Mouse (Mus musculus) adrenal gland, postnatal 4 days (tissue): ENCODE measurements around the gene Ccdc63. TPM values are rescaled to one million over a fixed set of nuclear protein-coding genes. Genes with fewer than 3 reads are reported as not detected.
A peak's percentile ranks its signal among the peaks of the same experiment; 100 is the strongest.
"Not testable (repeated sequence)": the region's sequence is repeated elsewhere in the genome, so short reads cannot be mapped to it uniquely, and the experiment has no call there.

Experiments used
- DNase-seq, 2 experiments: peaks; one replicate each; pipeline ENCODE4 v3.0.0; 2021 to 2022; ENCODE audit warnings: low spot score in 2 of 2, mixed read lengths in 2 of 2
- long read RNA-seq, 2 experiments: library from polyadenylated mRNA; stranded (forward); transcript quantifications; one replicate each; pipeline ENCODE4 v2.0.0; 2021
- total RNA-seq, 2 experiments: library from RNA; stranded (reverse); gene quantifications; 2 replicates each; pipeline ENCODE4 v1.2.3; 2021

Ccdc63 gene
- under 1 TPM; 0.20 to 0.28 TPM for total RNA-seq
- long read RNA-seq, experiment 1: 0 reads
- long read RNA-seq, experiment 2: 0 reads

DNA sequence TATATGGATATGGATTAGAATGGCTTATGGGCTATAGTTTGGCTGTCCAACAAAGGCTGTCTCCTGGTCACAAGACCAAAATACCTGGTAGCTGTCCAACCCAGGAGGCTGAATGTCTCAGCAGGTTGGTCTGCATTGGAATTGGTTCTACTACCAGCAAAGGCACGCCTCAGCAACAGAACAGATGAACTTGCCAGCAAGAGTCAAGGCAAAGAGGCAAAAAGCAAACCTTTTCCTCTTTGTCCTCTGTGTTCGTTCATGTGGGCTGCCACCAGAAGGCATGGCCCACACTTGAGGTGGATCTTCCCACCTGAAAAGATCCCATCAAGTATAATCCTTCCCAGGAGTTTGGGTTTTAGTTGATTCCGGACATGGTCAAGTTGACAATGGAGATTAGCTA, at the start of gene Ccdc63:
Ccdc63 (minus strand) TSS at position 101 of the 400 bp plus-strand sequence.
- no peak for DNase-seq

DNA sequence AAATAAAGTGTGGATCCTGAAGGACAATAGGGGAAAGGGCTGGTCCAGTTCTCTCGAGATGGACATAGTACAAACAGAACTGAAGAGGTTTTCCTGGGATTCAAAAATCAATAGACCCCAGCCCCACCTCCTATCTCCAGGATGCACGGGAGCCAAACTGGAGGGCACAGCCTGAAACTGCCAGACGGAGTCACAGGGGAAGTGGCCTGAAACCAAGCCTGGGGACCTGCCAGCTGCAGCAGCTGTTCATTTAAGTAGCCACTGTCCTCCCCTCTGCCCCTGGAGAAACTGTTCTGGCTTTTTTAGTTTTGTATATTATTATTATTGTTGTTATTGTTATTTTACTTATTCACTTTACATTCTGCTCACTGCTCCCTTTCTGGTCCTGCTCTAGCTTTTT, 48.5 kb upstream of the Ccdc63 start:
- DNase-seq: no peak

DNA sequence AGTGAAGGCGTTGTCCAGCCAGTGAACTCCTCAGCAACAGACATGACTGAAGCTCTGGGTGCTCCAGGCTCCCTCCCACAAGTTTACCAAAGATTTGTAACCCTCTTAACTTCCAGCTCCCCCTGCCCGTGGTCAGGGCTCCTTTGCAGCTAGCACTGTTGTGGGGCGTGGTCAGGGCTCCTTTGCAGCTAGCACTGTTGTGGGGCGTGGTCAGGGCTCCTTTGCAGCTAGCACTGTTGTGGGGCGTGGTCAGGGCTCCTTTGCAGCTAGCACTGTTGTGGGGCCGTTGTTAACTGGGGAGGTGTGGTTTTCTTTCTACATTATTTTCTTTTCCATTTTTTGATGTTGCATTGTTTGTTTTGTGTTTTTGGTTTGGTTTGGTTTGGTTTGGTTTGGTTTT, 44.2 kb upstream of the Ccdc63 start:
- DNase-seq: not testable (repeated sequence)

DNA sequence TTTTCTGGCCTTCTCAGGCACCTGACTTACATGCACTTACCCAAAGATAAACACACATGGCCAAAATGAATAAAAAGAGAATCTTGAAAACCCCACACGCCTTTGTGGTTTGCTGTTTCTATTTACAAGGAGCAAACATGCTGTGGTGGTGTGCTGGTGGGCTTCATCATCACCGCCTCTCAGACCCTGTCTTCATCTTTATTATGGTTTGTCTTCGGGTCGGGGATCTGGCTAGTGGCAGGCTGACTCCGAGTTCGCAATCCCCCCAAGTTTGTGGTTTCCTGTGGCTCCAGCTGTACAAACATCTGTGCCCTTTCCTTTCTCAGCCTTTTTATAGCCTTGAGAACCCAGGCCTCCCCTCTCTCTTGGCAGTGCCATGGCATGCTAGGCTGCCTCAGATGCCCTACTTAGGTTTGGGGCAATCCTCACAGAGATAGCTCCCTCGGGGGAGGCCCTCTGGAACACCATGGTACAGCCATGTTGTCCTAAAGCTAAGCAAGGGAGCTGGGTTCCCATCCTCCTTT, 43.7 kb upstream of the Ccdc63 start:
- DNase-seq: no peak

DNA sequence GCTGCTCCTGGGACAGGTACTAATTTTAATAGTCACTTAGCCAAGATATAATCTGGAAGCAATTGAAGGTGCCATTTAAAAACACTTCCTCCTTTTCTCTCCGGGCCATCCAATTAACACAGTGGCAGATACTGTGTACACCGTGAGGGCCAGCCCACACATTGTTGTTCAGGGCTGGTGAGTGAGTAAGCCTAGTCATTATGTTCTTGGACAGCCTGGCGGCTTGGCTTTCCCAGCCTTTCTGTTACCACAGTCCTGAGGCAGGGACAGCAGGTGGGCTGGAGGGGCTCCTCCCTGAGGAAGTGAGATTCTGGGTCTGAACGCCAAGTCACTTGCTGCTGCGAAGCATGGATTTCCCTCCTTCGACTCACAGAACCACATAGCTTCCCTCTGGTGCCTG, 39.0 kb upstream of the Ccdc63 start:
- DNase-seq: no peak

DNA sequence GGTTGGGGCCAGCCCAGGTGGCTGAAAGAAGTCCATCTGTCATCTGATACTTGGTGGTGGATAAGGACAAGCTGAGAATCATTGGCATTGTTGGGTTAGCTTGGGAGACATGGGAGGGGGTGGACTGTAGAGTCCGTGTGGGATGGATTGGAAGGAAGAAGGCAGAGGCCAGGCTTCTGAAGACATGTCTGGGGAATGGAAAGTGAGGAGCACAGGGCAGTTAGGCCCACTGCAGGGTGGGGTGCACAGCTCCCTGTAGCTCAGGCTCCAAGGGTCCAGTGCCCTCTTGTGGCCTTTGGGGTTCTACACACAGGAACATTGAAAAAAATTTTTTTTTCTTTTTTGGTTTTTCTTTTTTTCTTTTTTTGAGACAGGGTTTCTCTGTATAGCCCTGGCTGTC, 35.8 kb upstream of the Ccdc63 start:
- DNase-seq: peak in 1 of 2 experiments; percentile 39

DNA sequence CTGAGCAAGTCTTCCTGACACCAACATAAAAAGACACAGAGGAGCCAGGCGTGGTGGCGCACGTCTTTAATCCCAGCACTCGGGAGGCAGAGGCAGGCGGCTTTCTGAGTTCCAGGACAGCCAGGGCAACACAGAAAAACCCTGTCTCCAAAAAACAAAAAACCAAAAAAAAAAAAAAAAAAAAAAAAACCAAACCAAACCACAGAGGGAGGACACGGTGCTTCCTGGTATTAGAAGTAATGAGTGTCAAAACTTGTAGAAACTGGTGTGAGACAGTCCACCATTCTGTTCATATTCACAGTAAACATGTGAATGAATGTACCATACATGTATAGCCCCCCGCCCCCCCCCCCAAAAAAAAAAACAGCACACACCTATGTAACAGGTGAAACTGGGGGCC, 35.3 kb upstream of the Ccdc63 start:
- no peak for DNase-seq

DNA sequence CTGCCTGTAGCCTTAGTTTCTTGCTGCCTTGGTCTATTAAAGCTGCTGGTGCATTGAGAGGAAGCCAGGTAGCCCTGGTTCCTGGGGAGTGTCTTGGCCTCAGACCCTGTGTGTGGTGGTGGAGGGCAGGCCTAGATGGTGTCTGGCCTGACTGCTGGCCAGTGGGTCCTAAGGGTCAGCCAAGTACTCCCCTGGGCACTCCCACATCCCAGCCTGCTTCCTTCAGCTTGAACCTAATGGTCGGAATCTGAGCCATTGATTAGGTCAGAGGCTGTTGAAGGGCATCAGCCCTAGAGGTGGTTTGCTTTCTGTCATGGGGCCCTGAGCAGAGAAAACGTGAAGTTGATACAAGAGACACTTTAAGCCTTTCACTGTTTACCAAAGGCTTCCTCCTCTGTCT, 34.8 kb upstream of the Ccdc63 start:
- DNase-seq: no peak

DNA sequence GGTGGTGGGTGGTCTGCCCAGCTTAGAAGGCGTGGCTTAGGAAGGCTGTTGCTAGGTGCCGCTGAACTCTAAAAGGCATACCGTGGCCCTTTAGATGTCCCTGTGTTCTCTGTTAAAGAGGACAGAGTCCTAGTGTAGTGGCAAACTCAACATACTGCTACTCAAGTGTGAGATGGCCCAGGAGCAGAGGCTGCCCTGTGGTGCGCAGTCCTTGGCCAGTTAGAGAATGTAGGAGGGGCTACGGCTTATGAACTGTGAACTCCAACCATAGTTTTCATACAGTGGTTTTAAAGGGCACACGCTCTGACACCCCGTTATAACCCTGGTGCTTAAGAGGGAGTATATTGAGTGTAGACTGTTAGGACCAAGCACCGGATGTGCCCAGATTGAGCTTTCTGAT, 30.4 kb upstream of the Ccdc63 start:
- no peak for DNase-seq

DNA sequence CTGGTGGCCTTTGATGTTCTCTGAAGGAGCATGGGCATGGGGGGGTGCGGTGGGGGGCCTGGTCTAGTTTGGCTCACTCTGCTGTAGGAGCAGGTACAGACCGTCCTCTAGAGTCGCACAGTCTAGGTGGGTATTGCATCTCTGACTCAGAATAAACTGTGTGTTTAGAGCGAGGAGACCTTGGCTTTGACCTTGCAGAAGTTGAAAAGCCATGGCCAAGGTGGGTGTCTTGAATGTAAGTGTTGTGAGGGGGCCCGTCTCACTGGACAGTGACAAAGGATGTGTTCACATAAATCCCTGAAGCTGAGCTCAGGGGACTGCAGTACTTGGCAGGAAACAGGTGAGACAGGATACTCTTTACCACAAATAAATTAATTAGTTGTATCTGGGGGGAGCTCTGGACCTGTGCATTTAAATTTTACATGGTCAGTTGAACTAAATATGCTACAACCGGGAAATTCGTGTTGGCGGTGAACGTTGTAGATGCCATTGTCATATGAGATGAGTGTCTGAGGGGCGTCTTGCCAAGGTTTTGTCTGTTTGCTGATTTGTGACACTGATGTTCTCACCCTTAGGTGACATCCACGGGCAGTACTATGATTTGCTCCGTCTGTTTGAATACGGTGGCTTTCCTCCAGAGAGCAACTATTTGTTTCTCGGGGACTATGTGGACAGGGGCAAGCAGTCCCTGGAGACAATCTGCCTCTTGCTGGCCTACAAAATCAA, 27.9 kb upstream of the Ccdc63 start:
- no peak for DNase-seq

DNA sequence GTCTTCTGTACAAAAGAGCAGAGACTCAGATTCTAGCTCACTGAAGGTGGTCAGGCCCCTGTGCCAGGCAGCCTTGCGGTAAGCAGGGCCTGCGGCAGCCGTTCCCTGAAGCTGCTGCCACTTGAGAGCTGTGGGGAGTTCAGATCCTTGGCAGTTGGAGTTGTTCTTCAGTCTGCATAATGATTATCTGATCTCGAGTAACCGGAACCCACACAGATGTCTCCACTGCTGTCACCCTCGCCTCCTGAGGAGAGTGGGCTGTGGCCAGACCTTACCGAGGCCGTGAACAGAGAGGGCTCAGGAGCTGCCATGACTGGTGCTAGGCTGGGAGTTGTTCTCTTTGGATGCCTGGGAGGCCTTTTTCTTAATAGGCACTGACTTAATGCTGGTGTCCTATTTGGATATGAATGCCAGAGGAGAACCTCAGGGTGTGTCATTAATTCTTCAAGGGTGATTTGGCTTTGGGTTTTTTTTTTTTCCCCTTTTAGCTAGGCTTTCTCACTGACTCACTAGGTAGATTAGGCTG, 26.1 kb upstream of the Ccdc63 start:
- no peak for DNase-seq

DNA sequence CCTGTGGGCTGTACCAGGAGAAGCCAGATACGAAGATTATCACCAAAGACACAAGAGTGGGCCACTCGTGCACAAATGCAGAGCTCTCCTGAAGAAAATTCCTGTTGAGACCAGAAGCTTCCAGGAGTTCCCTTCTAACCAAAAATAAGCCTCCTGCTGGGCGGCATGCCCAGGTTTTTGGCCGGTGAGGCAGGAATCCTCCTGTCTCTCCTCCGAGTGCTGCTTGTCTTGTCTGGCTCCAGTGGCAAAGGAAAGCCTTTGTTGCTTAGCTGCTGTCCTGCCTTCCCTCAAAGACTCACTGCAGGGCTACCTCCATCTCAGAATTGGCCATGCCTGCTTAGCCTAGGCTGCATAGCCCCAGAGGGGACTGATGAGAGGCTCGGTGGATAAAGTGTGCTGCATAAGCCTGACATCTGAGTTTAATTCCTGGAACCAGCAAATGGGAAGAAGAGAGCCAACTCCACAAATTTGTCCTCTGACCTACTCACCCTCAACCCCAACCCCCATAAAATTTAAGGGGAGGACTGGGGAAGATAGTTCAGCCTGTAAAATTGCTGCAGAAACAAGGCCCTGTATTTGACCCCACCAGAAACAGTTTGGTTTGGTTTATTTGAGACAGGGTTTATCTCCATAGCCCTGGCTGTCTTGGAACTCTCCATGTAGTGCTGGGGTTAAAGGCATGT, 24.8 kb upstream of the Ccdc63 start:
- DNase-seq: no peak

DNA sequence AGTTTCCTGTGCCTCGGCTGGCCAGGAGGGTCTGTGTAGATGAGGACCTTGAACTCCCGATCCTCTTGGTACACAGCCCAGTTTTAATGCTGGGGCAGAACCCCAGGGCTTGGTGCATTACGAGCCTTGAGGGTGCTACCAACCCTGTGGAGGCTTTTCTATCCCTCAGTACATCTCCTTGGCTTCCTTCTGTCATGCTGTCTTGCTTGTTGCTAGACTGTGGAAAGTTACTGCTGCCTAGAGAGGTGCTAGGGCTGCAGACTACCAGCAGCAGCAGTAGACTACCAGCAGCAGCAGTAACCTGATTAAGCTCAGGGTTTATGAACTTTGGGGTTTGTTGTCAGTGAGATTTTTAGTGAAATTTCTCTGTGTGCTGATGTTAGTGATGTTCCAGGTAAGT, 23.4 kb upstream of the Ccdc63 start:
- DNase-seq: no peak

DNA sequence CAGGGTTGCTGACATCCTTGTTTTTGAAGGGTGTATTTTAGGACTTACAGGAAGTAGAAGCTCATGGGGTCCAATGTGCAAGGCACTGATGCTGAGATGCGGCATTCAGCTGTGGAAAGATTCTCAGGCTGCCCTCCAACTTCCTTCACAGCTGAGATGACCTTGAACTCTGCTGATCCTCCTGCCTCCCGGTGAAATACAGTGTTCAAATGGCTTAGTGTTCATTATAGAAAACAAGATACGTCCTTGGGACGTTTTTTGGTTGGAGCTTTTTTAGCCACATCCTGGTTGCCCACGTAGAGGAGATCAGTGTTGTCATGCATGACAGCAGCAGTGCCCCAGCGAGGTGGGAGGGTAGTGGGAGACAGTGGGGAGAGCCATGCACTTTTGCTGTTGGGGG, 22.6 kb upstream of the Ccdc63 start:
- DNase-seq: no peak

DNA sequence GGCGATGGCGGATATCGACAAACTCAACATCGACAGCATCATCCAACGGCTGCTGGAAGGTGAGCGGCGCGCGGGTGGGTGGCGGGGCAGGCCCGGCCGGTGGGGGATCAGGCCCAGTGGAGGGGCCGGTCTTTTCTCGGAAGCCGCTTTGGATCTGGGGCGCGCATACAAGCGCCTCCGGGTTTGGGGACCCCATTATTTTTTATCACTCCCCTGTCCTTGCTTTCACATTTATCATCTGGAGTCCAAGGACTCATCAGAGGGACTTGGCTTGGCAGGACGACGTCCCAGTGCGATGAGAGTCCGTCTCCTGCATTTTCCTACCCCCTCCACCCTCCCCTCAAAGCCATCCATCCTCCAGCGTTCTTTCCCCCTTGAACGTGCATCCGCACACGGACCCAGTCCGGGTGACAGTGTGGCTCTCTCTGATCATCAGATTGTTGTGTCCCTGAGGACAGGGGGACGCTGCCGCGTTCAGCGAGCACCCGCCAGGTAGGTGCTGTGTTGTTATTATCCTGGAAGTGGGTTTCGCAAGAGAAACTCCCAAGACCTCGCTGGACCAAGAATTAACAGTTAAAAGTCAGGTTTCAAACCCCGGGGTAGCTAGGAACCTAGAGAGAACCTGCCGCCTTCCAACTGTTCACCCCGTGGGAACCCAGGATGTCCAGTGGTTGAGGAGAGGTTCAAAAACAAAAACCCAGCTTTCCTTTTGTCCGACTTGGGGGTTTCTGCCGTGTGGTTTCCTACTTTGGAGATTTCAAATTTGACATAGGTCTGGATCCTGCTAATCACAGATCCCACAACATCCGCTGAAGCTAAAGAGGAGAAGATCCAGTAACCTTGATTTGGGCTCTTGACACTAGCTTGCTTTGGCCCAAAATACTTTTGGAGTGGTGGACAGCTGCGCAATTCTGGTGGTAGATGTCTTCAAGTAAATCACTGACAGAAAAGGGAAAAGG, 18.2 kb upstream of the Ccdc63 start:
- DNase-seq: no peak

DNA sequence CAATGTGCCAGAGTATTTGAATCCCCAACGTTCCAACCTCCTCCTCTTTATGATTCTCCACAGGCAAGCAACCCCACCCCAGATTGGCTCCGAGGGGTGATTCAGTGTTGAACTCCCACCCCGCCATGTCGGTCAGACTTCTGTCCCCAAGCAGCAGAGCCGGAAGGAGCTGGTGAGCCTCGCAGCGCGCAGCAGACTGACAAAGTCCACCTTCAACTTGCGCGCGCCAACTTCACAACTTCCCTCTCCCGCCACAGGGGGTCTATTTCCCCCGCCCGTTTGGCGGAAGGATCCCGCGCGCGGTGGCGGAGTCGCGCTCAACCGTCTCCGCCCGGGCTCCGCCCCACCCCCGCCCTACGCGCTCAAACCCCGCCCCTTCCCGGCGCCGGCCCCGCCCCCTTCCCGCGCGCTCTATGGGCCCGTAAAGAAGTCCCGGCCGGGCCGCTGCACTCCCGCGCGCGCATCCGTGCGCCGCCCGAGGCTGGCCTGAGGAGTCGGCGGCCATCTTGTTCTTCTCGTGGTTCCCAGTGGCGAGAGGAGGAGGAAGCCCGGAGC, 17.3 kb upstream of the Ccdc63 start, which contains the start of gene Ppp1cc:
Ppp1cc (plus strand) TSS at position 452 of the 555 bp plus-strand sequence.
- peak; percentile 88 to 92 for DNase-seq

DNA sequence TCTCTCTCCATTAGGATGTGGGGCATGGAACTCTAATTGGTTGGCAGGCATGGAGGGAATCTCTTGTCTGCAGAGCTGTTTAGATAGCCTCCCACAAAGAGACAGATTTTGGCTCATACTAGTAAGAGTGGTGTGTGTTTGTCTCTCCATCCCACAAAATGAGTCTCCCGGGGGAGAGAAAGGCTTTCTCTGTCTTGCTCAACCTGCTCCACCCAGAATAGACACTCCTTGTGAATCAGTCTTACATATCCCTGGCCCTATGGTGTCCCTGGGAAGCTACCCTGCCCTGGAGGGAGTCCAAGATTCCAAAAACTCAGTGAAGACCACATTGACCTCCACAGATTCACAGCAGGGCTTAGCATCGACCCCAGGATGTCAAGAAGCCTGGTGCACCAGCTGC, 15.9 kb upstream of the Ccdc63 start:
- DNase-seq: no peak

DNA sequence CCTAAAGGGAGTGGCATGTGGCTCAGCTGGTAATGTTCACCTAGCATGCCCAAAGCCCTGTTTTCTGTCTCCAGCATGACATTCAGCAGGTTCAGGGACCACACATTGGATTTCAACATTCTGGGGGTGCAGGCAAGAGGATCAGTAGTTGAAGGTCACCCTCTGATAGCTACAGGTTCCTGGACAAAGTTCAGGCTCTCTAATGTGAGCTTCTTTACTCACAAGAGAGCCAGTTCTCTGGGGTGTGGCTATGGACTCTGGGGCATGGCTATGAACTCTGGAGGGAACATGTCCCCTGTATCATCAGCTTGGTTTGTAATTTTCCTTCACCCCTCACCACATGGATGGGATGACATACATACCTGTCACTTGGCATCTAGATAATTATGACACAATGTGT, 15.0 kb upstream of the Ccdc63 start:
- no peak for DNase-seq

DNA sequence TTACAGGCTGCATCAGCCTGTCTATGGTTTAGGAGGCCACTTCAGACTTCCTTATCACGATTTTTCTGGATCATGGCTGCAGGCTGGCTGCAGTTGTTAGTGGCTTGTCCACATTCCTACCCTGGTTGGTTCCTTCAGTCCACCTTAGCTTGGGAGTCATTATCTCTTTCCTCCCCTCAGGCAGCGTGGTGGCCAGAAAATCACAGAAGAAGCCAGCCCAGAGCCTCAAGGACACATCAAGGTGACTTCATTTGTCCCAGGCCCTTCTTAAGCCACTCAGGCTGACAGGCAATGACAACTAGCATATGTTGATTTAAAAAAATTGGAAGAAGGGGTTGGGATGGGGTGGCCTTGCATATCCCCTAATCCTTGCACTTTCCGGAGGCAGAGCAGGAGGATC, 14.2 kb upstream of the Ccdc63 start:
- no peak for DNase-seq

DNA sequence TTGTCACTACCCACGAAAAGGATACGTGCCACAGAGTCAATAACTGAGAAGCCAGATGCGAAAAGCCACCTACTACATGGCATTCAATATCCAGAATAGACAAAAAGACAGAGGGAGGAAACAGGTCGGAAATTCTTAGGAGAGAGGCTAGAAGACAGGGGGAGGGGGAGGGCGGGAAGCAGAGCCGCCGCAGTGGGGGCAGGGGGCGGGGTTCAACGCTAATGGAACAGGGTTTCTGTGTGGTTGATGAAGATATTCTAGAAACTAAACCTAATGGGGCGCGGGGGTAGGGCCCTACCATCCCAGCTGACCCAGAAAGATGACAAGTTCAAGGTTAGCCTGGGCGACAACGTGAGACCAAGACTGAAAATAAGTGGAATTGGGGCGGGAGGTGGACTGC, 13.4 kb upstream of the Ccdc63 start:
- no peak for DNase-seq

DNA sequence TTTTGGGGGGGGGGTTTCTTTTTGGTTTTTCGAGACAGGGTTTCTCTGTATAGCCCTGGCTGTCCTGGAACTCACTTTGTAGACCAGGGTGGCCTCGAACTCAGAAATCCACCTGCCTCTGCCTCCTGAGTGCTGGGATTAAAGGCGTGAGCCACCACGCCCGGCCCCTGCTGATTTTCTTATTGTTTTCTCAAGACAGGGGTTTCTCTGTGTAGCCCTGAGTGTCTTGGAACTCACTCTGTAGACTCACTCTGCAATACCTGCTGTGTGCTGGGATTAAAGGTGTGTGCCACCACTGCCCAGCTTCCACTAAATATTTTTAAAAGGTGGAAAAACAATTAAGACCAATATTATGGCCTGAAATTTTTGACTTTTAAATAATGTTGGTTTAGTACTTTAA, 11.9 kb upstream of the Ccdc63 start:
- not testable (repeated sequence) for DNase-seq
